Mouse (Mus musculus): ENCODE measurements around the gene Diexf.

GRCm38 (mm10) chr1:193102556-193102955 lies 27.5 kb downstream of the Diexf start:
- TF ChIP-seq CTCF (IDR thresholded peaks at IDR 0.05; ENCODE audit: low read depth) (no peak), EP300 (IDR thresholded peaks at IDR 0.05; ENCODE audit: low read depth) (no peak)

Measured in liver, postnatal 0 days (tissue).